Mouse (Mus musculus) limb, embryonic 15.5 days (tissue): ENCODE results near the gene Tmem44. TPM values are rescaled to one million over a fixed set of nuclear protein-coding genes. Genes with fewer than 3 reads are reported as not detected.

Experiments
- ATAC-seq: fragments of 200-750 bp; cut with Nextera tagmentation; 2 replicates; pipeline ENCODE4 v1.8.0; 2017; ENCODE audit warnings: low read depth, moderate TSS enrichment; ENCODE audit not compliant: insufficient number of reproducible peaks, low FRiP score, low TSS enrichment
- H3K27ac ChIP-seq: fragments of 300-500 bp; sonication (generic); 2 replicates; pipeline ENCODE4 v1.5.1; 2015; ENCODE audit warnings: moderate library complexity, mild to moderate bottlenecking, inconsistent platforms
- H3K27me3 ChIP-seq: fragments of 300-500 bp; sonication (generic); 2 replicates; pipeline ENCODE4 v1.6.1; 2015; ENCODE audit warnings: inconsistent platforms
- H3K36me3 ChIP-seq: fragments of 300-500 bp; sonication (generic); 2 replicates; pipeline ENCODE4 v1.6.1; 2015; ENCODE audit warnings: inconsistent platforms
- H3K4me1 ChIP-seq: fragments of 300-500 bp; sonication (generic); 2 replicates; pipeline ENCODE4 v1.6.1; 2015; ENCODE audit warnings: inconsistent platforms
- H3K4me2 ChIP-seq: fragments of 300-500 bp; sonication (generic); 2 replicates; pipeline ENCODE4 v1.6.1; 2015; ENCODE audit warnings: mild to moderate bottlenecking, inconsistent platforms
- H3K4me3 ChIP-seq: fragments of 300-500 bp; sonication (generic); 2 replicates; pipeline ENCODE4 v1.5.1; 2015; ENCODE audit warnings: mild to moderate bottlenecking, inconsistent platforms
- H3K9ac ChIP-seq: fragments of 300-500 bp; sonication (generic); 2 replicates; pipeline ENCODE4 v1.6.1; 2015; ENCODE audit warnings: inconsistent platforms
- H3K9me3 ChIP-seq: fragments of 300-500 bp; sonication (generic); 2 replicates; pipeline ENCODE4 v1.6.1; 2016; ENCODE audit warnings: inconsistent platforms
- WGBS: fragments of 180-500 bp; shearing (Covaris S2); methylation state at CpG from one replicate; pipeline ENCODE4 v1.1.7; 2015; 5-methylcytosine and 5-hydroxymethylcytosine counted together
- polyA plus RNA-seq: library from polyadenylated mRNA; unstranded; fragments of >200 nt; fragmentation: Nextera tagmentation; extraction: Ambion mirVana; gene quantifications from 2 replicates; pipeline ENCODE4 v1.2.1, GENCODE M21; 2015

The Tmem44 gene
- polyA plus RNA-seq, 1 experiment from 2014 or later, result 18.8 TPM

- 73% methylated on average over 1 of the region's 1 CpGs for WGBS
- ATAC-seq, result no peak
- Histone ChIP-seq H3K9ac (no peak overlapping the region), H3K4me3 (no peak overlapping the region), H3K4me2 (no peak overlapping the region), H3K36me3 (peaks cover 91% of the 10 kb centered on the region), H3K9me3 (no peaks in the 10 kb centered on the region), H3K27me3 (no peaks in the 10 kb centered on the region), H3K27ac (no peak overlapping the region), H3K4me1 (no peaks in the 10 kb centered on the region)
Measured at GRCm38 (mm10) chr16:30576392-30576791, 25.8 kb upstream of the Tmem44 start.

- no peak overlapping the region for H3K27ac ChIP-seq
- H3K9me3 ChIP-seq, result no peaks in the 10 kb centered on the region
- H3K4me3 ChIP-seq, result no peak overlapping the region
- H3K4me1 ChIP-seq, result no peaks in the 10 kb centered on the region
- ATAC-seq, result no peak
- H3K9ac ChIP-seq, result no peak overlapping the region
- H3K36me3 ChIP-seq, result peaks cover 91% of the 10 kb centered on the region
- 81% methylated on average over 7 of the region's 7 CpGs for WGBS
- no peak overlapping the region for H3K4me2 ChIP-seq
- no peaks in the 10 kb centered on the region for H3K27me3 ChIP-seq
Measured at GRCm38 (mm10) chr16:30575815-30576214, 25.2 kb upstream of the Tmem44 start.

GRCm38 (mm10) chr16:30572239-30572638, 21.6 kb upstream of the Tmem44 start:
- 57% methylated on average over 4 of the region's 4 CpGs for WGBS
- H3K27me3 ChIP-seq, result no peaks in the 10 kb centered on the region
- no peak overlapping the region for H3K27ac ChIP-seq
- no peaks in the 10 kb centered on the region for H3K9me3 ChIP-seq
- no peak overlapping the region for H3K4me3 ChIP-seq
- H3K9ac ChIP-seq, result no peak overlapping the region
- peaks cover 92% of the 10 kb centered on the region for H3K36me3 ChIP-seq
- H3K4me1 ChIP-seq, result no peaks in the 10 kb centered on the region
- no peak overlapping the region for H3K4me2 ChIP-seq
- ATAC-seq, result no peak

- Histone ChIP-seq H3K27ac (no peak overlapping the region), H3K27me3 (no peaks in the 10 kb centered on the region), H3K4me1 (no peaks in the 10 kb centered on the region), H3K4me2 (no peak overlapping the region), H3K36me3 (peaks cover 92% of the 10 kb centered on the region), H3K9ac (no peak overlapping the region), H3K9me3 (no peaks in the 10 kb centered on the region), H3K4me3 (no peak overlapping the region)
- no peak for ATAC-seq
- WGBS, result 91% methylated on average over 5 of the region's 5 CpGs
Measured at GRCm38 (mm10) chr16:30571378-30571777, 20.7 kb upstream of the Tmem44 start.

GRCm38 (mm10) chr16:30570173-30570572, 19.5 kb upstream of the Tmem44 start:
- Histone ChIP-seq H3K27me3 (no peaks in the 10 kb centered on the region), H3K4me1 (no peaks in the 10 kb centered on the region), H3K27ac (no peak overlapping the region), H3K9me3 (no peaks in the 10 kb centered on the region), H3K36me3 (peaks cover 87% of the 10 kb centered on the region), H3K4me2 (no peak overlapping the region), H3K4me3 (no peak overlapping the region), H3K9ac (no peak overlapping the region)
- no peak for ATAC-seq
- WGBS, result 92% methylated on average over 4 of the region's 4 CpGs

GRCm38 (mm10) chr16:30565631-30566030, 15.0 kb upstream of the Tmem44 start:
- ATAC-seq, result no peak
- Histone ChIP-seq H3K36me3 (peaks cover 93% of the 10 kb centered on the region), H3K4me1 (no peaks in the 10 kb centered on the region), H3K27me3 (no peaks in the 10 kb centered on the region), H3K4me2 (no peak overlapping the region), H3K27ac (no peak overlapping the region), H3K4me3 (no peak overlapping the region), H3K9ac (no peak overlapping the region), H3K9me3 (no peaks in the 10 kb centered on the region)
- WGBS, result 92% methylated on average over 6 of the region's 6 CpGs

- Histone ChIP-seq H3K4me3 (no peak overlapping the region), H3K27me3 (no peaks in the 10 kb centered on the region), H3K4me2 (no peak overlapping the region), H3K4me1 (no peaks in the 10 kb centered on the region), H3K27ac (no peak overlapping the region), H3K36me3 (peaks cover 74% of the 10 kb centered on the region), H3K9me3 (peaks cover 13% of the 10 kb centered on the region; the same call in 1 of the 2 replicates), H3K9ac (no peak overlapping the region)
- ATAC-seq, result no peak
- 92% methylated on average over 4 of the region's 4 CpGs for WGBS
Measured at GRCm38 (mm10) chr16:30560601-30561000, 10.0 kb upstream of the Tmem44 start.

GRCm38 (mm10) chr16:30559312-30559992, 8.8 kb upstream of the Tmem44 start:
- Histone ChIP-seq H3K9ac (no peak overlapping the region), H3K4me3 (no peak overlapping the region), H3K36me3 (peaks cover 70% of the 10 kb centered on the region), H3K9me3 (peaks cover 13% of the 10 kb centered on the region; the same call in 1 of the 2 replicates), H3K4me2 (no peak overlapping the region), H3K27me3 (no peaks in the 10 kb centered on the region), H3K27ac (no peak overlapping the region), H3K4me1 (no peaks in the 10 kb centered on the region)
- ATAC-seq, result no peak
- WGBS, result 85% methylated on average over 5 of the region's 5 CpGs

GRCm38 (mm10) chr16:30554109-30554508, 3.5 kb upstream of the Tmem44 start:
- Histone ChIP-seq H3K4me1 (peaks cover 24% of the 10 kb centered on the region), H3K9ac (no peak overlapping the region), H3K36me3 (peaks cover 19% of the 10 kb centered on the region), H3K4me2 (no peak overlapping the region), H3K4me3 (no peak overlapping the region), H3K27ac (no peak overlapping the region), H3K9me3 (peaks cover 13% of the 10 kb centered on the region; the same call in 1 of the 2 replicates), H3K27me3 (no peaks in the 10 kb centered on the region)
- WGBS, result 96% methylated on average over 8 of the region's 8 CpGs
- no peak for ATAC-seq

GRCm38 (mm10) chr16:30552621-30553338, 2.1 kb upstream of the Tmem44 start:
- peak overlapping the region; percentile 80 for H3K27ac ChIP-seq
- peaks cover 29% of the 10 kb centered on the region for H3K4me1 ChIP-seq
- H3K4me3 ChIP-seq, result no peak overlapping the region
- H3K36me3 ChIP-seq, result peaks cover 8% of the 10 kb centered on the region
- H3K9me3 ChIP-seq, result peaks cover 13% of the 10 kb centered on the region; the same call in 1 of the 2 replicates
- no peaks in the 10 kb centered on the region for H3K27me3 ChIP-seq
- no peak overlapping the region for H3K9ac ChIP-seq
- no peak overlapping the region for H3K4me2 ChIP-seq
- peak; percentile 62 for ATAC-seq
- 34% methylated on average over 11 of the region's 11 CpGs for WGBS

GRCm38 (mm10) chr16:30549966-30550747, 485 bp downstream of the Tmem44 start:
- Histone ChIP-seq H3K27me3 (no peaks in the 10 kb centered on the region), H3K9ac (peak overlapping the region; percentile 82), H3K36me3 (peaks cover 14% of the 10 kb centered on the region), H3K27ac (0 out of 2 replicates have a peak overlapping the region, but pooled peaks have one; percentile 58), H3K4me1 (peaks cover 29% of the 10 kb centered on the region), H3K9me3 (no peaks in the 10 kb centered on the region), H3K4me2 (peak overlapping the region; percentile 87), H3K4me3 (peak overlapping the region; percentile 64)
- WGBS, result under 1% methylated on average over 53 of the region's 63 CpGs
- peak; percentile 77; the same call in 1 of the 2 replicates for ATAC-seq
